Mouse (Mus musculus) lung, postnatal 36 days (tissue): Measurements from ENCODE around the gene Lbr.

Experiments
- DNase-seq: peaks from one replicate; pipeline ENCODE4 v3.0.0; 2022; ENCODE audit warnings: mixed read lengths

The Lbr gene

GRCm38 (mm10) chr1:181842781-181843180 lies at the start of gene Lbr:
Gene Lbr, minus strand, starts transcription at chr1:181843046.
- DNase-seq = peak; percentile 35

- peak; percentile 24 for DNase-seq
These were observed 46.8 kb upstream of the Lbr start for GRCm38 (mm10) chr1:181889670-181890069.

- peak; percentile 90 for DNase-seq
These were observed 46.0 kb upstream of the Lbr start for GRCm38 (mm10) chr1:181888801-181889200.

GRCm38 (mm10) chr1:181881532-181881931 lies 38.7 kb upstream of the Lbr start:
- DNase-seq = peak; percentile 89

GRCm38 (mm10) chr1:181880752-181881325 lies 38.0 kb upstream of the Lbr start:
- DNase-seq = peak; percentile 33

- DNase-seq = no peak
These were observed 35.6 kb upstream of the Lbr start for GRCm38 (mm10) chr1:181878436-181878835.

- DNase-seq = peak; percentile 40
These were observed 34.2 kb upstream of the Lbr start for GRCm38 (mm10) chr1:181877088-181877487.

GRCm38 (mm10) chr1:181876656-181877055 lies 33.8 kb upstream of the Lbr start:
- no peak for DNase-seq

GRCm38 (mm10) chr1:181873086-181873920 lies 30.5 kb upstream of the Lbr start:
- DNase-seq = no peak

- no peak for DNase-seq
These were observed 29.8 kb upstream of the Lbr start for GRCm38 (mm10) chr1:181872639-181873038.

GRCm38 (mm10) chr1:181866429-181867280 lies 23.8 kb upstream of the Lbr start:
- no peak for DNase-seq

GRCm38 (mm10) chr1:181865863-181866216 lies 23.0 kb upstream of the Lbr start:
- DNase-seq = no peak

- DNase-seq = peak; percentile 46
These were observed 22.4 kb upstream of the Lbr start for GRCm38 (mm10) chr1:181864971-181865862.

- DNase-seq = no peak
These were observed 20.6 kb upstream of the Lbr start for GRCm38 (mm10) chr1:181863431-181863830.

- no peak for DNase-seq
These were observed 20.0 kb upstream of the Lbr start for GRCm38 (mm10) chr1:181862676-181863374.

- no peak for DNase-seq
These were observed 18.5 kb upstream of the Lbr start for GRCm38 (mm10) chr1:181861181-181861902.

- peak; percentile 99 for DNase-seq
These were observed 17.8 kb upstream of the Lbr start for GRCm38 (mm10) chr1:181860659-181861058.

- no peak for DNase-seq
These were observed 13.5 kb upstream of the Lbr start for GRCm38 (mm10) chr1:181856329-181856728.

- DNase-seq = no peak
These were observed 12.0 kb upstream of the Lbr start for GRCm38 (mm10) chr1:181854829-181855228.

GRCm38 (mm10) chr1:181853081-181853736 lies 10.4 kb upstream of the Lbr start:
- DNase-seq = peak; percentile 79
